Mouse (Mus musculus) brain, embryonic 14.5 days (tissue): Measurements from ENCODE around the gene Mob1b.

Source experiments
- CTCF ChIP-seq: fragments of 200-500 bp; IDR thresholded peaks from 2 replicates; pipeline ENCODE4 v1.5.1; 2012; ENCODE audit warnings: inconsistent platforms, mild to moderate bottlenecking, moderate library complexity, borderline replicate concordance; ENCODE audit not compliant: insufficient read depth, insufficient read length; ENCODE audit errors: extremely low read depth
- POLR2A ChIP-seq: fragments of 200-500 bp; IDR thresholded peaks from 2 replicates; pipeline ENCODE4 v1.6.1; 2012; ENCODE audit warnings: mild to moderate bottlenecking, inconsistent platforms, borderline replicate concordance; ENCODE audit not compliant: poor library complexity, insufficient read depth, insufficient read length, severe bottlenecking; ENCODE audit errors: extremely low read depth

DNA sequence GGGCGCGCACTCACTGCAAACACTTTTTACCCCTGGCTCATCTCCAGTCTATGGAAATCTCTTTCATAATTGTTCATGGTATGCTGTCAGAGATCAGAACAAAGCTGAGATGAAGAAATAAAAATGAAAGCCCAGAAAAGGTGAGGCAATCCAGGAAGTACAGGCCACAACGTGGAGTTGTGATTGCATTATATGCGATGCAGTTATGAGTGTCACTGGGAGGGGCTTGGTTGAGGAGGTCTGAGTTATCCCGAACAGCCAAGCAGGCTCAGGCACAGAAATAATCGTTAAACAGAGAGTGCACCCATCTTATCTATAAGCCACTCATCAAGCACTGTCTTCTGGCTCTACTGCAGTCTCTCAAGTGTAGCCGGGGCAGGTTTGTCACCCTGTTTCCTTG, 41.7 kb upstream of the Mob1b start:
- TF ChIP-seq CTCF (no peak), POLR2A (no peak)
